Mouse (Mus musculus): ENCODE data around the gene AI464131. TPM values are rescaled to one million over a fixed set of nuclear protein-coding genes. Genes with fewer than 3 reads are reported as not detected.

Gene AI464131
- polyA plus RNA-seq, 1 experiment from 2014 or later, result 19.5 TPM

- ATAC-seq, result 0 out of 2 replicates have a peak, but pooled peaks have one; percentile 19
- no peak overlapping the region for H3K9ac ChIP-seq (ENCODE audit: low read depth, low read length)
- H3K27ac ChIP-seq (ENCODE audit: low read depth, low read length), result peak overlapping the region; percentile 35; the same call in 1 of the 2 replicates
- H3K4me2 ChIP-seq (ENCODE audit: low read length), result no peak overlapping the region
- no peaks in the 10 kb centered on the region for H3K27me3 ChIP-seq (replicated peaks; ENCODE audit: control insufficient read depth, insufficient read depth, low read length)
- WGBS, result 15% methylated on average over 7 of the region's 7 CpGs
- no peaks in the 10 kb centered on the region for H3K36me3 ChIP-seq (ENCODE audit: control insufficient read depth, insufficient read depth, low read length)
- peaks cover 30% of the 10 kb centered on the region for H3K4me1 ChIP-seq (ENCODE audit: control insufficient read depth, insufficient read depth, low read depth, low read length)
- H3K4me3 ChIP-seq (ENCODE audit: low read length), result no peak overlapping the region
- no peaks in the 10 kb centered on the region for H3K9me3 ChIP-seq (ENCODE audit: control insufficient read depth, low read length)
Measured at GRCm38 (mm10) chr4:41526553-41526952, 23.7 kb upstream of the AI464131 start.

- no peak for ATAC-seq
- Histone ChIP-seq H3K27me3 (replicated peaks; ENCODE audit: control insufficient read depth, insufficient read depth, low read length) (no peaks in the 10 kb centered on the region), H3K27ac (ENCODE audit: low read depth, low read length) (no peak overlapping the region), H3K9ac (ENCODE audit: low read depth, low read length) (no peak overlapping the region), H3K36me3 (ENCODE audit: control insufficient read depth, insufficient read depth, low read length) (peaks cover 5% of the 10 kb centered on the region; the same call in 1 of the 2 replicates), H3K4me1 (ENCODE audit: control insufficient read depth, insufficient read depth, low read depth, low read length) (peaks cover 30% of the 10 kb centered on the region), H3K4me3 (ENCODE audit: low read length) (no peak overlapping the region), H3K4me2 (ENCODE audit: low read length) (no peak overlapping the region), H3K9me3 (ENCODE audit: control insufficient read depth, low read length) (no peaks in the 10 kb centered on the region)
- 82% methylated on average over 9 of the region's 9 CpGs for WGBS
Measured at GRCm38 (mm10) chr4:41524829-41525228, 22.0 kb upstream of the AI464131 start.

- Histone ChIP-seq H3K36me3 (ENCODE audit: control insufficient read depth, insufficient read depth, low read length) (peaks cover 6% of the 10 kb centered on the region; the same call in 1 of the 2 replicates), H3K27ac (ENCODE audit: low read depth, low read length) (no peak overlapping the region), H3K9me3 (ENCODE audit: control insufficient read depth, low read length) (no peaks in the 10 kb centered on the region), H3K4me1 (ENCODE audit: control insufficient read depth, insufficient read depth, low read depth, low read length) (peaks cover 29% of the 10 kb centered on the region), H3K27me3 (replicated peaks; ENCODE audit: control insufficient read depth, insufficient read depth, low read length) (no peaks in the 10 kb centered on the region), H3K9ac (ENCODE audit: low read depth, low read length) (no peak overlapping the region), H3K4me2 (ENCODE audit: low read length) (no peak overlapping the region), H3K4me3 (ENCODE audit: low read length) (no peak overlapping the region)
- WGBS, result 81% methylated on average over 7 of the region's 7 CpGs
- no peak for ATAC-seq
Measured at GRCm38 (mm10) chr4:41523839-41524238, 21.0 kb upstream of the AI464131 start.

GRCm38 (mm10) chr4:41522788-41523187 lies 19.9 kb upstream of the AI464131 start:
- Histone ChIP-seq H3K27ac (ENCODE audit: low read depth, low read length) (no peak overlapping the region), H3K4me3 (ENCODE audit: low read length) (no peak overlapping the region), H3K9ac (ENCODE audit: low read depth, low read length) (no peak overlapping the region), H3K4me1 (ENCODE audit: control insufficient read depth, insufficient read depth, low read depth, low read length) (peaks cover 19% of the 10 kb centered on the region), H3K27me3 (replicated peaks; ENCODE audit: control insufficient read depth, insufficient read depth, low read length) (no peaks in the 10 kb centered on the region), H3K36me3 (ENCODE audit: control insufficient read depth, insufficient read depth, low read length) (peaks cover 10% of the 10 kb centered on the region), H3K9me3 (ENCODE audit: control insufficient read depth, low read length) (no peaks in the 10 kb centered on the region), H3K4me2 (ENCODE audit: low read length) (no peak overlapping the region)
- ATAC-seq, result no peak
- WGBS, result 53% methylated on average over 5 of the region's 5 CpGs

- ATAC-seq, result no peak
- whole genome bisulfite sequencing, result 72% methylated on average over 6 of the region's 6 CpGs
Measured at GRCm38 (mm10) chr4:41522136-41522535, 19.3 kb upstream of the AI464131 start.

GRCm38 (mm10) chr4:41520641-41521040 lies 17.8 kb upstream of the AI464131 start:
- WGBS, result 58% methylated on average over 14 of the region's 14 CpGs
- H3K27ac ChIP-seq (ENCODE audit: low read depth, low read length), result no peak overlapping the region
- H3K4me3 ChIP-seq (ENCODE audit: low read length), result no peak overlapping the region
- no peaks in the 10 kb centered on the region for H3K4me1 ChIP-seq (ENCODE audit: control insufficient read depth, insufficient read depth, low read depth, low read length)
- H3K36me3 ChIP-seq (ENCODE audit: control insufficient read depth, insufficient read depth, low read length), result peaks cover 10% of the 10 kb centered on the region
- ATAC-seq, result no peak
- no peaks in the 10 kb centered on the region for H3K9me3 ChIP-seq (ENCODE audit: control insufficient read depth, low read length)
- H3K4me2 ChIP-seq (ENCODE audit: low read length), result no peak overlapping the region
- no peak overlapping the region for H3K9ac ChIP-seq (ENCODE audit: low read depth, low read length)
- no peaks in the 10 kb centered on the region for H3K27me3 ChIP-seq (replicated peaks; ENCODE audit: control insufficient read depth, insufficient read depth, low read length)

More at GRCm38 (mm10) chr4:41522136-41522535, 19.3 kb upstream of the AI464131 start:
- H3K4me2 ChIP-seq (ENCODE audit: low read length), result no peak overlapping the region
- no peak overlapping the region for H3K27ac ChIP-seq (ENCODE audit: low read depth, low read length)
- peaks cover 12% of the 10 kb centered on the region for H3K4me1 ChIP-seq (ENCODE audit: control insufficient read depth, insufficient read depth, low read depth, low read length)
- no peaks in the 10 kb centered on the region for H3K9me3 ChIP-seq (ENCODE audit: control insufficient read depth, low read length)
- no peak overlapping the region for H3K4me3 ChIP-seq (ENCODE audit: low read length)
- no peak overlapping the region for H3K9ac ChIP-seq (ENCODE audit: low read depth, low read length)
- H3K36me3 ChIP-seq (ENCODE audit: control insufficient read depth, insufficient read depth, low read length), result peaks cover 10% of the 10 kb centered on the region
- no peaks in the 10 kb centered on the region for H3K27me3 ChIP-seq (replicated peaks; ENCODE audit: control insufficient read depth, insufficient read depth, low read length)

- Histone ChIP-seq H3K9me3 (ENCODE audit: control insufficient read depth, low read length) (no peaks in the 10 kb centered on the region), H3K4me2 (ENCODE audit: low read length) (no peak overlapping the region), H3K4me1 (ENCODE audit: control insufficient read depth, insufficient read depth, low read depth, low read length) (no peaks in the 10 kb centered on the region), H3K36me3 (ENCODE audit: control insufficient read depth, insufficient read depth, low read length) (peaks cover 10% of the 10 kb centered on the region), H3K4me3 (ENCODE audit: low read length) (no peak overlapping the region), H3K9ac (ENCODE audit: low read depth, low read length) (no peak overlapping the region), H3K27me3 (replicated peaks; ENCODE audit: control insufficient read depth, insufficient read depth, low read length) (no peaks in the 10 kb centered on the region), H3K27ac (ENCODE audit: low read depth, low read length) (no peak overlapping the region)
- 89% methylated on average over 5 of the region's 5 CpGs for WGBS
- ATAC-seq, result no peak
Measured at GRCm38 (mm10) chr4:41519195-41519594, 16.3 kb upstream of the AI464131 start.

GRCm38 (mm10) chr4:41518349-41518748 lies 15.5 kb upstream of the AI464131 start:
- no peak overlapping the region for H3K27ac ChIP-seq (ENCODE audit: low read depth, low read length)
- H3K4me3 ChIP-seq (ENCODE audit: low read length), result no peak overlapping the region
- H3K36me3 ChIP-seq (ENCODE audit: control insufficient read depth, insufficient read depth, low read length), result peaks cover 10% of the 10 kb centered on the region
- WGBS, result 85% methylated on average over 7 of the region's 7 CpGs
- ATAC-seq, result no peak
- no peak overlapping the region for H3K9ac ChIP-seq (ENCODE audit: low read depth, low read length)
- no peaks in the 10 kb centered on the region for H3K27me3 ChIP-seq (replicated peaks; ENCODE audit: control insufficient read depth, insufficient read depth, low read length)
- peaks cover 4% of the 10 kb centered on the region for H3K4me1 ChIP-seq (ENCODE audit: control insufficient read depth, insufficient read depth, low read depth, low read length)
- H3K4me2 ChIP-seq (ENCODE audit: low read length), result no peak overlapping the region
- H3K9me3 ChIP-seq (ENCODE audit: control insufficient read depth, low read length), result no peaks in the 10 kb centered on the region

GRCm38 (mm10) chr4:41517233-41517632 lies 14.4 kb upstream of the AI464131 start, which contains the start of gene 1110017D15Rik:
TSS of gene 1110017D15Rik (minus strand) at chr4:41517333.
- 89% methylated on average over 2 of the region's 2 CpGs for WGBS
- no peak within 1 kb of the TSS for H3K4me3 ChIP-seq (ENCODE audit: low read length)

More at GRCm38 (mm10) chr4:41517233-41517632, 14.4 kb upstream of the AI464131 start, which contains the start of gene 1110017D15Rik:
- H3K9me3 ChIP-seq (ENCODE audit: control insufficient read depth, low read length), result no peaks in the 10 kb centered on the region
- no peaks in the 10 kb centered on the region for H3K27me3 ChIP-seq (replicated peaks; ENCODE audit: control insufficient read depth, insufficient read depth, low read length)
- H3K27ac ChIP-seq (ENCODE audit: low read depth, low read length), result no peak within 1 kb of the TSS
- H3K4me1 ChIP-seq (ENCODE audit: control insufficient read depth, insufficient read depth, low read depth, low read length), result peaks cover 8% of the 10 kb centered on the region
- peaks cover 10% of the 10 kb centered on the region for H3K36me3 ChIP-seq (ENCODE audit: control insufficient read depth, insufficient read depth, low read length)
- no peak for ATAC-seq
- no peak within 1 kb of the TSS for H3K9ac ChIP-seq (ENCODE audit: low read depth, low read length)
- no peak within 1 kb of the TSS for H3K4me2 ChIP-seq (ENCODE audit: low read length)
